Mouse (Mus musculus) layer of hippocampus, adult 6 months (tissue): ENCODE measurements around the gene Gm10277. TPM values are rescaled to one million over a fixed set of nuclear protein-coding genes. Genes with fewer than 3 reads are reported as not detected.

Source experiments
- long read RNA-seq, 2 experiments: library from polyadenylated mRNA; unstranded; transcript quantifications; one replicate each; pipeline ENCODE4 v2.0.0; 2019 to 2020
- polyA plus RNA-seq: library from polyadenylated mRNA; unstranded; fragments of <200 nt; fragmentation: Nextera tagmentation; gene quantifications from 2 replicates; pipeline ENCODE4 v1.2.3, GENCODE M21; 2021

Gm10277 gene
- 0.06 TPM in 1 of 2 replicates, not detected in the other for polyA plus RNA-seq
- long read RNA-seq, experiment 1: 0 reads
- long read RNA-seq, experiment 2: 0 reads

DNA sequence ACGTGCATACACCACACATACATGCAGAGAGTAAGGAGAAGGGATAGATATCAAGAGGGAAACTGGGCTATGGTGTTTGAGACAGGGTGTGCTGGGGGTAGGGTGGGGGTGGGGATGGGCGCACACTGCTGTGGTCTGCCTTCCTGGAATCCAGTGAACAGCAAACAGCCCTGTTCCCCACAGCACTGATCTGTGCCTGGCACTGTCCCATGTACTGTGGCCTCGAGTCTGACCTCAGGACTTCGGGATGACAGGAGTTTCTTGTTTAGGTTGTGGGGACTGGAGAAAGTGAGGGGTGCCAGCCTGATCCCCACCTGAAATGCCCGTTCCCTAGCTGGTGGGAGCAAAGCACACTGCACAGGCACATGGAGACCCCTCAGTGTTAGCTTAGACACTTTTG lies at the start of gene Gm10277:
Gm10277 (minus strand) TSS at position 41 of the 400 bp plus-strand sequence.

DNA sequence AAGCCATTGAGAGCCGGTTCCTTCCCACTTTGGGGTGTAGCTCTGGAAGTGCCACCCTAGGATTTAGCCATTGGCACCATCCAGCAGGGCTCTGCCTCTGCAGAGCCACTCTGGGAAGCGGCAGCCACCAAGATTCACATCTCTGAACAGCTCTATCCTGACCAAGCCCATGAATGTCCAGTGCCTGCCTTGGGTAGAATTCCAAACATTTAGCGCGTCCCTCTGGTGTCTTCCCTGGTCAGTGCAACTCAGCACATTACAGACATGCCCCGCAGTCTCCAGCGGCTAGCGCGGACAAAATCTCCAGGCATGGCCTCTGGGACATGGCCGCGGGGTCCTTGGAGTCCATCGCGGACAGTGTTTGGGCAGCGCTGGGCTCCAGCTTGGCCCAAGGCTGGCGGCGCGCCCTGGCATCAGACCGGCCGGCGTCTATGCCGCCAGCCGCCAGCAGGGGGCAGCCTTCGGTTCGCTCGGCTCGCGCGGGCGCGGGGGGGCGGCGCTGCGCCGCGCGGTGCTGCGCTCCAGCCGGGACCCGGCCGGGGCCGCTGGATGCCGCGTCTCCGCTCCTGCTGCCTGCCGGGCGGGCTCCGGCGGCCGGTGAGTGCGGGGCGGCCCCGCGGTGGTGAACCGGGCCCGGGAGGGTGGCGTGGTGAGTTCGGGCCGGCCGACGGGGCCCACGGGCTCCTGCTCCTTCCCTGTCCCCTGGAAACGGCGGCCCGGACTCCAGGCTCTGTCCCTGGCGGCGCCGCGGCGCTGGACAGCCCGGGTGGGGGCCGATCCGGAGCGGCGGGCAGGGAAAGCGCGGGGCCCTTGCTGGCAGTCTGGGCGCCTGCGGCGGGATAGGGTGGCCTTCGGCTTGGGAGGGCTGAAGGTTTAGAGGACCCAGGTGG lies 24.5 kb downstream of the Gm10277 start, which contains the start of gene Myo18a:
Myo18a (plus strand) TSS at position 464 of the 890 bp plus-strand sequence.

Other genes starting within 250 kb of the Gm10277 start
- gene Taok1, start 179.9 kb downstream of the Gm10277 start, polyA plus RNA-seq: 8.7 and 18.8 TPM in 2 replicates
- 5.9 and 6.2 TPM in 2 replicates for gene Nufip2, start 101.6 kb downstream of the Gm10277 start, polyA plus RNA-seq
- gene Cryba1, start 62.5 kb downstream of the Gm10277 start, polyA plus RNA-seq: 0.26 TPM in 1 of 2 replicates, not detected in the other
- 18.8 and 20.7 TPM in 2 replicates for gene Myo18a, start 24.5 kb downstream of the Gm10277 start, polyA plus RNA-seq
- gene Pipox, start 106.3 kb upstream of the Gm10277 start, polyA plus RNA-seq: 0.74 and 1.2 TPM in 2 replicates
- gene Sez6, start 143.1 kb upstream of the Gm10277 start, polyA plus RNA-seq: 56.3 and 84.5 TPM in 2 replicates
- gene Phf12, start 195.0 kb upstream of the Gm10277 start, polyA plus RNA-seq: 5.8 and 6.5 TPM in 2 replicates
- gene Dhrs13, start 244.5 kb upstream of the Gm10277 start, polyA plus RNA-seq: 7.9 and 8.6 TPM in 2 replicates